Mouse (Mus musculus) embryonic fibroblast, embryonic 13.5 days (primary cell): ENCODE data around the gene Sln. TPM values are rescaled to one million over a fixed set of nuclear protein-coding genes. Genes with fewer than 3 reads are reported as not detected.

Experiments used
- H3K27ac ChIP-seq: 2 replicates; pipeline ENCODE4 v1.5.1; 2012; ENCODE audit warnings: low read length, control low read depth, inconsistent platforms; ENCODE audit not compliant: insufficient read depth
- H3K4me1 ChIP-seq: 2 replicates; pipeline ENCODE4 v1.6.1; 2011; ENCODE audit warnings: low read length; ENCODE audit not compliant: control insufficient read depth, insufficient read depth
- H3K4me3 ChIP-seq: 2 replicates; pipeline ENCODE4 v1.5.1; 2011; ENCODE audit warnings: mild to moderate bottlenecking, control low read depth, low read length; ENCODE audit not compliant: insufficient read depth
- CTCF ChIP-seq: IDR thresholded peaks from 2 replicates; pipeline ENCODE4 v1.5.1; 2011; ENCODE audit warnings: mild to moderate bottlenecking, control low read depth, low read length, moderate library complexity, borderline replicate concordance; ENCODE audit not compliant: insufficient read depth
- POLR2A ChIP-seq: IDR thresholded peaks from 2 replicates; pipeline ENCODE4 v1.6.1; 2011; ENCODE audit warnings: low read depth, mild to moderate bottlenecking, control low read depth, low read length, moderate library complexity
- polyA plus RNA-seq: library from polyadenylated mRNA; stranded (reverse); fragments of >200 nt; gene quantifications from 2 replicates; pipeline ENCODE4 v1.2.4, GENCODE M21; 2011; ENCODE audit warnings: low read depth; ENCODE audit not compliant: missing spikeins, insufficient read length

The Sln gene
- not detected in 2 replicates for polyA plus RNA-seq

- peaks cover 4% of the 10 kb centered on the region; the same call in 1 of the 2 replicates for H3K4me1 ChIP-seq
- TF ChIP-seq POLR2A = no peak
- TF ChIP-seq CTCF = no peak
- no peak within 1 kb of the TSS for H3K27ac ChIP-seq
- H3K4me3 ChIP-seq = no peak within 1 kb of the TSS
These were observed at the start of gene Sln for GRCm38 (mm10) chr9:53849864-53850263. TSS of gene Sln (plus strand) at chr9:53850164.

GRCm38 (mm10) chr9:53802921-53803320, 47.0 kb upstream of the Sln start:
- Histone ChIP-seq H3K4me1 (no peaks in the 10 kb centered on the region), H3K27ac (no peak overlapping the region), H3K4me3 (no peak overlapping the region)
- no peak for TF ChIP-seq POLR2A
- no peak for TF ChIP-seq CTCF

GRCm38 (mm10) chr9:53806496-53807086, 43.4 kb upstream of the Sln start:
- no peak overlapping the region for H3K27ac ChIP-seq
- no peak overlapping the region for H3K4me3 ChIP-seq
- H3K4me1 ChIP-seq = no peaks in the 10 kb centered on the region
- TF ChIP-seq CTCF (no peak), POLR2A (no peak)

- no peak overlapping the region for H3K27ac ChIP-seq
- no peaks in the 10 kb centered on the region for H3K4me1 ChIP-seq
- TF ChIP-seq CTCF = no peak
- no peak for TF ChIP-seq POLR2A
- H3K4me3 ChIP-seq = no peak overlapping the region
These were observed 36.5 kb upstream of the Sln start for GRCm38 (mm10) chr9:53813418-53813817.

GRCm38 (mm10) chr9:53818760-53819159, 31.2 kb upstream of the Sln start:
- Histone ChIP-seq H3K4me3 (no peak overlapping the region), H3K27ac (no peak overlapping the region), H3K4me1 (no peaks in the 10 kb centered on the region)
- no peak for TF ChIP-seq CTCF
- TF ChIP-seq POLR2A = no peak

- Histone ChIP-seq H3K4me3 (no peak overlapping the region), H3K27ac (no peak overlapping the region), H3K4me1 (no peaks in the 10 kb centered on the region; the same call in 1 of the 2 replicates)
- TF ChIP-seq CTCF (no peak; the same call in 1 of the 2 replicates), POLR2A (no peak)
These were observed 24.6 kb upstream of the Sln start for GRCm38 (mm10) chr9:53825318-53825717.

- TF ChIP-seq POLR2A (no peak), CTCF (no peak)
- Histone ChIP-seq H3K4me3 (peak overlapping the region; percentile 57), H3K27ac (no peak overlapping the region), H3K4me1 (no peaks in the 10 kb centered on the region; the same call in 1 of the 2 replicates)
These were observed 20.7 kb upstream of the Sln start for GRCm38 (mm10) chr9:53829081-53829865.

- H3K4me3 ChIP-seq = peak overlapping the region; percentile 57
- H3K27ac ChIP-seq = no peak overlapping the region
- TF ChIP-seq POLR2A (no peak), CTCF (no peak)
- H3K4me1 ChIP-seq = no peaks in the 10 kb centered on the region; the same call in 1 of the 2 replicates
These were observed 20.1 kb upstream of the Sln start for GRCm38 (mm10) chr9:53829866-53830209.

GRCm38 (mm10) chr9:53835039-53835438, 14.9 kb upstream of the Sln start:
- Histone ChIP-seq H3K4me3 (no peak overlapping the region), H3K4me1 (no peaks in the 10 kb centered on the region), H3K27ac (no peak overlapping the region)
- TF ChIP-seq CTCF (no peak), POLR2A (no peak)

- no peak overlapping the region for H3K27ac ChIP-seq
- no peak overlapping the region for H3K4me3 ChIP-seq
- TF ChIP-seq CTCF = no peak
- TF ChIP-seq POLR2A = no peak
- no peaks in the 10 kb centered on the region for H3K4me1 ChIP-seq
These were observed 14.0 kb upstream of the Sln start for GRCm38 (mm10) chr9:53835976-53836375.
